Mouse (Mus musculus): ENCODE data around the gene Mpg. TPM values are rescaled to one million over a fixed set of nuclear protein-coding genes. Genes with fewer than 3 reads are reported as not detected.

Gene Mpg
- 30.8 and 36.6 TPM in 2 replicates for polyA plus RNA-seq (2015; fragmentation: Nextera tagmentation; extraction: Ambion mirVana)

GRCm38 (mm10) chr11:32226124-32226871, at the start of gene Mpg:
Gene Mpg, plus strand, starts transcription at chr11:32226505.
- Histone ChIP-seq H3K36me3 (peaks cover 7% of the 10 kb centered on the region), H3K27me3 (replicated peaks) (no peaks in the 10 kb centered on the region), H3K9me3 (no peaks in the 10 kb centered on the region), H3K4me1 (replicated peaks) (peaks cover 40% of the 10 kb centered on the region), H3K4me2 (replicated peaks) (peak within 1 kb of the TSS; percentile 74), H3K4me3 (replicated peaks) (peak within 1 kb of the TSS; percentile 63), H3K27ac (peak within 1 kb of the TSS; percentile 91), H3K9ac (peak within 1 kb of the TSS; percentile 67)
- peak; percentile 78 for ATAC-seq
- WGBS: 3% methylated on average over 47 of the region's 47 CpGs

GRCm38 (mm10) chr11:32178506-32178905, 47.8 kb upstream of the Mpg start:
- Histone ChIP-seq H3K36me3 (no peaks in the 10 kb centered on the region), H3K27ac (no peak overlapping the region), H3K9me3 (no peaks in the 10 kb centered on the region), H3K4me2 (replicated peaks) (no peak overlapping the region), H3K4me1 (replicated peaks) (no peaks in the 10 kb centered on the region), H3K27me3 (replicated peaks) (no peaks in the 10 kb centered on the region), H3K9ac (no peak overlapping the region), H3K4me3 (replicated peaks) (no peak overlapping the region)
- WGBS: 79% methylated on average over 1 of the region's 1 CpGs
- ATAC-seq: no peak

GRCm38 (mm10) chr11:32181246-32181645, 45.1 kb upstream of the Mpg start:
- H3K27ac ChIP-seq: no peak overlapping the region
- no peaks in the 10 kb centered on the region for H3K4me1 ChIP-seq (replicated peaks)
- WGBS: 80% methylated on average over 4 of the region's 4 CpGs
- ATAC-seq: no peak
- no peak overlapping the region for H3K4me2 ChIP-seq (replicated peaks)
- no peaks in the 10 kb centered on the region for H3K9me3 ChIP-seq
- no peak overlapping the region for H3K9ac ChIP-seq
- no peaks in the 10 kb centered on the region for H3K36me3 ChIP-seq
- H3K4me3 ChIP-seq (replicated peaks): no peak overlapping the region
- H3K27me3 ChIP-seq (replicated peaks): no peaks in the 10 kb centered on the region

DNA sequence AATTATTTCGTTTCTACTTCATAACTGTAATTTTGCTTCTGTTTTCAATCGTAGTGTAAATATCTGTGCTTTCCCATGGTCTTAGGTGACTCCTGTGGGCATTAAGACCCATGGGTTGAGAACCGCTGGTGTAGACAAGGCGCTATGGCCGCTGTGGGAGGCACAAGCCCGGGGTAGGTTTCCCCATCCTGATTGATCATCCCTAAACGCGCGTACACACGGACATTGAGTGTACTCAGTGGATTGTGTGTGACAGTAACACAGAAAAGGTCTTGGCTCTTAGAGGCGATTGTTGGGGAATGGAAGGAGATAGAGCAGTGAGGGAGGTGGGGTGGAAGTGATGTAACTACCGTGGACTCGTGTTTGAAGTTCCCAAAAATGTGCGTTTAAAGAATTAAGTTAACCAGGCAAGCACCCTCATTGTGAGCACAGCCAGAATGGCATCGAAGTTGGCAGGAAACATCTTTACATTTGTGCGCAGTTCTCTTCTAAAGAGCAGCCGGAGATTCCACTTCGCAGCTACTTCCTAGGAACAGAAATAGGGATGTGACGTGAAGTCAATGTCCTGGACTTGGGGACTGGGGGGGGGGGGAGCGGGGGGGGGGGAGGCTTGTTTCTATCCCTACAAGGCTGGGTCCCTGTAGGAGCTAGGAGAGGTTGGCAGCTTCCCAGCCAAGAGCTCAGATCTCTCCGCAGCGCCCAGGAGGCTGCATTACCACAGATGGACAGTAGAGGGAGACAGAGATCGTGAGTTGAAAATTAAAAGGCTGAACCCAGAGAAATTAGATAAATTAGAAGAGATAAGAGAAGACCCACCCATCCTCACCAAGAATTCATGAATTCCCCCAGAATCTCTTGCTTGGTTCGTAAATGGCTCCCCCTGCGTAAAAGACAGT, 44.1 kb upstream of the Mpg start:
- ATAC-seq: peak; percentile 45; the same call in 1 of the 2 replicates
- Histone ChIP-seq H3K27me3 (replicated peaks) (no peaks in the 10 kb centered on the region), H3K4me1 (replicated peaks) (no peaks in the 10 kb centered on the region), H3K27ac (no peak overlapping the region), H3K4me3 (replicated peaks) (no peak overlapping the region), H3K36me3 (no peaks in the 10 kb centered on the region), H3K4me2 (replicated peaks) (no peak overlapping the region), H3K9ac (no peak overlapping the region), H3K9me3 (no peaks in the 10 kb centered on the region)
- 50% methylated on average over 24 of the region's 25 CpGs for WGBS

- Histone ChIP-seq H3K9ac (no peak overlapping the region), H3K27ac (no peak overlapping the region), H3K9me3 (no peaks in the 10 kb centered on the region), H3K4me3 (replicated peaks) (no peak overlapping the region), H3K4me2 (replicated peaks) (no peak overlapping the region), H3K27me3 (replicated peaks) (no peaks in the 10 kb centered on the region), H3K4me1 (replicated peaks) (no peaks in the 10 kb centered on the region), H3K36me3 (no peaks in the 10 kb centered on the region)
- 89% methylated on average over 8 of the region's 8 CpGs for WGBS
- no peak for ATAC-seq
These were observed 41.8 kb upstream of the Mpg start for GRCm38 (mm10) chr11:32184469-32184868.

DNA sequence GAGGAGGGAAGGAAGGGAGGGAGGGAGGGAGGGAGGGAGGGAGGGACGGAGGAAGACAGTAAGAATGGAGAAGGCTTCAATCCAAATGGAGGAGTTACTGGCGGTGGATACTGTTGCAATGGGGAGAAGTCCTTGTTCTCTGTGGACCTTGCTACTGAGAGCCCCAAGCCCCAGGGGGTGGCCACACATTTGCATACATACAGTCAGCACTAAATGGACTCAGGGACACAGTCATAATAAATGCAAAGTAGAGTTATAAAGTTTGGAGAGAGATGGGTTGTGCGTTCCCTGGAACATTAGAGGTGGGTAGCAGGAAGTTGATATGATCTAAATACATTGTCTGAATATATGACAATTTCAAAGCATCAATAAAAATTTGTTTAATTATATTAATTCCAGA, 40.3 kb upstream of the Mpg start:
- Histone ChIP-seq H3K4me2 (replicated peaks) (no peak overlapping the region), H3K9ac (no peak overlapping the region), H3K4me3 (replicated peaks) (no peak overlapping the region), H3K36me3 (no peaks in the 10 kb centered on the region), H3K27me3 (replicated peaks) (no peaks in the 10 kb centered on the region), H3K9me3 (no peaks in the 10 kb centered on the region), H3K4me1 (replicated peaks) (no peaks in the 10 kb centered on the region), H3K27ac (no peak overlapping the region)
- 79% methylated on average over 3 of the region's 3 CpGs for WGBS
- ATAC-seq: no peak

- 90% methylated on average over 4 of the region's 4 CpGs for WGBS
- no peak overlapping the region for H3K4me3 ChIP-seq (replicated peaks)
- H3K27me3 ChIP-seq (replicated peaks): no peaks in the 10 kb centered on the region
- H3K4me1 ChIP-seq (replicated peaks): no peaks in the 10 kb centered on the region
- no peak overlapping the region for H3K27ac ChIP-seq
- H3K9ac ChIP-seq: no peak overlapping the region
- no peaks in the 10 kb centered on the region for H3K9me3 ChIP-seq
- no peak for ATAC-seq
- no peak overlapping the region for H3K4me2 ChIP-seq (replicated peaks)
- H3K36me3 ChIP-seq: no peaks in the 10 kb centered on the region
These were observed 39.0 kb upstream of the Mpg start for GRCm38 (mm10) chr11:32187256-32187655.

DNA sequence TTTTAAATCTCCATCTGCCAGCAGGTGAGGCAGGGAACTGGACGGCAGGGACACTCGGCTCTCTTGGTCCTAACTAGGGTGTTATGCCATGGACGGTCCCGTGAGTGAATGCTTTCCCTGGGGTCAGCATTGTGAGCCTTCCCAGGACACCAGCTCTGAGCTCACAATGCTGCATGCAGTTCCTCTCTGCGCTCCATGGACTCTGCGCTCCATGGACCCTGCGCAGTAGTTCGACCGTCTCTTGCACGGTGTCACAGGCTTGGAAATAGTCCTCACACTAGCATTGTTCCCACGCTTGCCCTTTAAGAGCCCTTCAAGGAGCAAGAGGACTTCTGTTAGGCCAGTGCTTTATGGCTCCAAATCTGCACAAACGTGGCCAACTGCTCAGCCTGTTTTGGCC, 37.4 kb upstream of the Mpg start:
- H3K4me2 ChIP-seq (replicated peaks): no peak overlapping the region
- H3K27me3 ChIP-seq (replicated peaks): no peaks in the 10 kb centered on the region
- no peaks in the 10 kb centered on the region for H3K4me1 ChIP-seq (replicated peaks)
- H3K9me3 ChIP-seq: no peaks in the 10 kb centered on the region
- no peak overlapping the region for H3K27ac ChIP-seq
- H3K4me3 ChIP-seq (replicated peaks): no peak overlapping the region
- WGBS: 82% methylated on average over 12 of the region's 12 CpGs
- H3K36me3 ChIP-seq: no peaks in the 10 kb centered on the region
- ATAC-seq: no peak
- no peak overlapping the region for H3K9ac ChIP-seq

GRCm38 (mm10) chr11:32189434-32189833, 36.9 kb upstream of the Mpg start:
- 58% methylated on average over 5 of the region's 5 CpGs for WGBS
- no peak for ATAC-seq

DNA sequence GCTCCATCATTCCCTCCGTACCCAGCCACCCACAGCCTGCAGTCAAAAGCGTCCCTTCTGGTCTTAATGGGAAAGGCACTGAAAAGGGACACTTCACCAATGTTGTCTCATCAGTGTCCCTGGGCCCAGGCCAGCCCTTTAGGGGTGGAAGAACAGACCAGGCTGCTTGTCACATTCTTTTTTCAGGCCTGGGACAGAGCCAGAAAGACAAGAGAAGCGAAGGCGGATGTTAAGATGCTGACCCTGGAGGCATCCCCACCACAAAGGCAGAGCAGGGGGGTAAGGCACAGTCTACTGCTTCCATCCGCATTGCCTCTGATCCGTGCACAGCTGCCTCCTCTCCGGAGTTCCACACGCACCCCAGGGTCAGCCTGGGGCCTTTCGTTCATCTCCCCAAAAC, 36.2 kb upstream of the Mpg start:
- 83% methylated on average over 9 of the region's 9 CpGs for WGBS

More at GRCm38 (mm10) chr11:32189434-32189833, 36.9 kb upstream of the Mpg start:
- H3K4me3 ChIP-seq (replicated peaks): no peak overlapping the region
- no peaks in the 10 kb centered on the region for H3K4me1 ChIP-seq (replicated peaks)
- no peak overlapping the region for H3K4me2 ChIP-seq (replicated peaks)
- no peaks in the 10 kb centered on the region for H3K27me3 ChIP-seq (replicated peaks)
- H3K9ac ChIP-seq: no peak overlapping the region
- no peaks in the 10 kb centered on the region for H3K9me3 ChIP-seq
- H3K27ac ChIP-seq: no peak overlapping the region
- no peaks in the 10 kb centered on the region for H3K36me3 ChIP-seq

DNA sequence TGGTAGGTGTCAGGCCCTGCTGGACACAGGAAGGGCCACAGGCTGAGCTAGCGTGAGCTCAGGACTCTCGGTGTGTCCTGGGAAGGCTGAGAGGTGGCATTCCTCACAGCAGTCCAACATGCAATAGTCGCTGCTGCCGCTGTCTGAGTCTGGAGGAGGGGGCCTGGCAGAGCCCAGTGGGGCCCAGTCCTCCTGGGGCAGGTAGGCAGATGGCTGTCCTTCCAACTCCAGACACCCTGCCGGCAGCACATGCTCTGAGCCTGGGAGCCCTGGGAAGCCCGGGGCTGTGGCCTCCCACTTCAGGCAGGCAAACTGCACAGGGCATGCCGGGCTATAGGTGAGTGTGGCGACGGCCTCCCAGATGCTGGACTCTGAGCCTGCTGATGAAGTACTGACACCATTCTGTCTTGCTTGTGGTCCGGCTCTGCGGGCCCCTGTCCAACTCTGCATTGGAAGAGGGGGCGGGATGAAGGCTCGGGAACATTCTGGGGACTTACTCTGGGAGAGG, 35.6 kb upstream of the Mpg start:
- WGBS: 79% methylated on average over 13 of the region's 13 CpGs
- no peak for ATAC-seq

More for the DNA sequence above, 36.2 kb upstream of the Mpg start:
- Histone ChIP-seq H3K4me2 (replicated peaks) (no peak overlapping the region), H3K27me3 (replicated peaks) (no peaks in the 10 kb centered on the region), H3K9me3 (no peaks in the 10 kb centered on the region), H3K4me1 (replicated peaks) (no peaks in the 10 kb centered on the region), H3K27ac (no peak overlapping the region), H3K9ac (no peak overlapping the region), H3K4me3 (replicated peaks) (no peak overlapping the region), H3K36me3 (no peaks in the 10 kb centered on the region)
- no peak for ATAC-seq

GRCm38 (mm10) chr11:32193156-32193555, 33.1 kb upstream of the Mpg start:
- Histone ChIP-seq H3K9me3 (no peaks in the 10 kb centered on the region), H3K4me2 (replicated peaks) (no peak overlapping the region), H3K4me3 (replicated peaks) (no peak overlapping the region), H3K27me3 (replicated peaks) (no peaks in the 10 kb centered on the region), H3K36me3 (no peaks in the 10 kb centered on the region), H3K9ac (no peak overlapping the region), H3K4me1 (replicated peaks) (0 out of 2 replicates have a peak, but pooled peaks cover 3% of the 10 kb centered on the region), H3K27ac (no peak overlapping the region)
- 85% methylated on average over 10 of the region's 10 CpGs for WGBS
- ATAC-seq: no peak

More for the DNA sequence above, 35.6 kb upstream of the Mpg start:
- Histone ChIP-seq H3K4me3 (replicated peaks) (no peak overlapping the region), H3K9ac (no peak overlapping the region), H3K27me3 (replicated peaks) (no peaks in the 10 kb centered on the region), H3K27ac (no peak overlapping the region), H3K4me2 (replicated peaks) (no peak overlapping the region), H3K36me3 (no peaks in the 10 kb centered on the region), H3K9me3 (no peaks in the 10 kb centered on the region), H3K4me1 (replicated peaks) (no peaks in the 10 kb centered on the region)

All from intestine, embryonic 15.5 days (tissue).